Mouse (Mus musculus): ENCODE data around the gene Tedc1.

Gene Tedc1

GRCm38 (mm10) chr12:113201301-113201700 lies 45.1 kb downstream of the Tedc1 start:
- no peak for DNase-seq (ENCODE audit: low read depth, low spot score)

- DNase-seq (ENCODE audit: low read depth, low spot score): peak; percentile 35
Measured at GRCm38 (mm10) chr12:113202008-113202407, 45.8 kb downstream of the Tedc1 start.

GRCm38 (mm10) chr12:113203522-113203921 lies 47.3 kb downstream of the Tedc1 start:
- no peak for DNase-seq (ENCODE audit: low read depth, low spot score)

GRCm38 (mm10) chr12:113205251-113205942 lies 49.2 kb downstream of the Tedc1 start:
- no peak for DNase-seq (ENCODE audit: low read depth, low spot score)

- DNase-seq (ENCODE audit: low read depth, low spot score): peak; percentile 35
Measured at GRCm38 (mm10) chr12:113207737-113208136, 51.5 kb downstream of the Tedc1 start.

GRCm38 (mm10) chr12:113210586-113211378 lies 54.6 kb downstream of the Tedc1 start:
- DNase-seq (ENCODE audit: low read depth, low spot score): no peak

GRCm38 (mm10) chr12:113211772-113212171 lies 55.6 kb downstream of the Tedc1 start:
- DNase-seq (ENCODE audit: low read depth, low spot score): no peak

- no peak for DNase-seq (ENCODE audit: low read depth, low spot score)
Measured at GRCm38 (mm10) chr12:113212326-113212924, 56.2 kb downstream of the Tedc1 start.

GRCm38 (mm10) chr12:113213226-113213625 lies 57.0 kb downstream of the Tedc1 start:
- no peak for DNase-seq (ENCODE audit: low read depth, low spot score)

GRCm38 (mm10) chr12:113214072-113214808 lies 58.0 kb downstream of the Tedc1 start:
- no peak for DNase-seq (ENCODE audit: low read depth, low spot score)

GRCm38 (mm10) chr12:113214972-113215666 lies 58.9 kb downstream of the Tedc1 start:
- DNase-seq (ENCODE audit: low read depth, low spot score): no peak

All from A20 (cell line).